Mouse (Mus musculus) kidney, adult 2 months (tissue): ENCODE data around the gene Spn.

Experiments used
- CTCF ChIP-seq: fragments of 200-500 bp; conservative IDR thresholded peaks from 2 replicates; pipeline ENCODE4 v1.5.1; 2011; ENCODE audit warnings: low read depth, mild to moderate bottlenecking, control low read depth, low read length, moderate library complexity, mixed read lengths; ENCODE audit not compliant: insufficient read depth, insufficient read length
- POLR2A ChIP-seq: fragments of 200-500 bp; IDR thresholded peaks from one replicate; pipeline ENCODE4 v1.6.1; 2011; ENCODE audit warnings: low read depth, low read length, control low read depth

DNA sequence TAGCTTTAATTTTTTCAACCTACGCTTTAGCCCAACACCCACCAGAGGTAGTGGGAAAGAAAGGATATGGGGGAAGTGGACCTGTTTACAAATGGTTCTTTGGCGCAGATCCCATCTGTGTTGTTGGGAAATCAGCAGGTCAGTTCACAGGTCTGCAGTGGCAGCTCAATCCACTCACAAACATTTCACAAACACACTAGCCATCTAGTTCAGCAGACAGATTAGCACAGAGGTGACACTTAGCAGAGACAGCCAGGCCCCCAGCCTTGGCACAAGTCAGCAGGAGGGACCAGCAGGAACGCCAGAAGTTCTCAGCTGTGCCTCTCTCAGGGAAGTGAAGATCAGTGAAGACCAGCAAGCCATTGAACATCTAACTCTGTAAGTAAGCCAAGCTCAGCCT is 10.3 kb upstream of the Spn start:
- TF ChIP-seq POLR2A (no peak), CTCF (no peak)
